Mouse (Mus musculus) megakaryocyte, adult 5-6 weeks (primary cell): ENCODE measurements at regions not wholly inside any gene's neighbourhood (a gene's known extent, or its start where the extent isn't known, plus 50 kb on each side); places are given as distances from the start of the nearest gene placed in this dataset.
A peak's percentile ranks its signal among the peaks of the same experiment; 100 is the strongest.

ENCODE experiments used
- ATAC-seq: 2 replicates; pipeline ENCODE4 v1.8.0; 2016; ENCODE audit warnings: mild to moderate bottlenecking, inconsistent platforms; ENCODE audit not compliant: poor library complexity, severe bottlenecking

DNA sequence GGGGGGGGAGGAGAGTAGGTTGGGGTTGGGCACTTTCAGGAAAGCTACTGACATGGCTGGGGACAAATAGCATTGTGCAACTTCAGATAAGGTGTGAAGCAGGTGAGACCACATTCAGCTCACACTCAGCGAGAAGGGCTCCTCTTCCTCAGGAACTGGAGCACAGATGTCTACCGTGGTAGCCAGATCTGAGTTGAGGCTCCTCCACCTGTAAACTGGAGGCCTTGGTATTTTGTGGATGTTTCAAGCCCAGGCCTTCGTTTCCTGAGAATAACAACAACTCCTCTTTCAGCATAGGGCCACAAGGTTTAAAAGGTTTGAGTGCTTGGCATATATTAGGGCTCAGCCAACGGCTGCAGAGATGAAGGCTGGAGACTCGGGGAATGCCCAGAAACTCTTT is 232.9 kb downstream of the Rplp1 start:
- no peak for ATAC-seq

DNA sequence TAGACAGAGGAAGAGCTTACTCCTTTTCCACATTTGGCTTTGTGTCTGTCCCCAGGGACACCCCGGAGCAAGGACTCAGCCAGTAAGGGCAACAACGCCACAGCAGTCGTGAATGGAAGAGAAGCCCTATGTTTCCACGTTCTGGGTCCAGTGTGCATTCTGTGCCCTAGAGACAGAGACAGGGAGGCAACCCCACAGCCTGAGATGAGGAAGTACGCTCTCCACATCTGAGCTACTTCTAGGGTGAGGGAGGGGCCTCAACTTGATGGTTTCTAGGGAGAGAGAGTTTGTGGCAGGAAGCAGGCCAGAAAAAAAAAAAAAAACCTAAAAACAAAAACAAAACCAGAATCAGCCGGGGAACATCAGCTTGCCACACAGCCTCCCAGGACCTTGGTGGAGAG is 233.4 kb downstream of the Rplp1 start:
- peak; percentile 85 for ATAC-seq

DNA sequence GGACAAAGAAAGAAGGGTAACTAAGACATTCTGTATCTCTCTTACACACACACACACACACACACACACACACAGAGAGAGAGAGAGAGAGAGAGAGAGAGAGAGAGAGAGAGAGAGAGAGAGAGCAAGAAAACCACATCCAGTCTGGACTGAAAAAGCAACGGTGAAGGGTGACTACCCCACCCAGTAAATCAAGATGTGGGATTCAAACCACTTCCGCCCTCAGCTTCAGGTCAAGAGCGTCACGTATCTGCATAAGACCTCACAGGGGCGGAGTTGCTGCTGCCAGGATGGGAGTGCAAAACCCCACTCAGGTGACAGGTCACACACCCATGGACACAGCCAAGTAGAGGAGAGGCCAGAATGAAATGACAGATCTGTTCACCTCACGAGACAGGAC is 234.7 kb downstream of the Rplp1 start:
- ATAC-seq = peak; percentile 68

DNA sequence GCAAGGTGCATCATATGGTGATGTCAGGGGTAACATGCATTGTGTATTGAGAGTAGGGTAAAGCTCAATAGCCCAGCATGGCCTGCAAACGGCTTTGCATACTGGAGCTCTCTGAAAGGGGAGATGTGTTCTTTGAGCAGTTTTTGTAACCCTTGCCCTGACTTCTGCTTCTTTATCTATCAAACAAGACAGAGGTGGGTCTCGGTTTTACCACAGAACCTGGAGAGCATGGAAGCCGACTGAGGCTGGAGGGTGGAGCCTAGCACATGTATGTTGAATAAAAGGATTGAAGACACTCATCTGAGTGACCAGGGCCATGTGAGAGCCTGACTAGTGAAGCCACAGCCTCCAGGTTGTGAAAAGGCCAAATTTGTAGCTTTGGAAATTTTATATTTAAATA is 236.7 kb downstream of the Rplp1 start:
- ATAC-seq = no peak

DNA sequence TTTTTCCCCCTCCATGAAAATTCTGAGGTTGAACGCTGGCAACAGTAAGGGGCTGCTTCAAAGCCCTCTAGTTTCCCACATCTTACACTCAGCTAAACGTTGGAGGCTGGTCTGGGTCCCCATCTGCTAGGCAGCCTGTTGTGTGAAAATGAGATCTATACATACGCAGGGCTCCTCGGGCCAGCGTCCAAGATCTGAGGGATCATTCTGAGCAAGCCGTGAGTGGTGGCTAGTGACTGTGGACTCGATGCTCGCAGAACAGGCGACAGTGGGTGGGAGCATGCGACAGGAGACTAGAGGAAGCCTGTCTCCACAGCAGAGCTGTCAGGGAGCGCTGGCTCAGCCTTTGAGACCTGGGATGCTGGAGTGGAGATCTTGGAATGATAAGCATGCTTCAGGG is 237.3 kb downstream of the Rplp1 start:
- ATAC-seq = no peak

DNA sequence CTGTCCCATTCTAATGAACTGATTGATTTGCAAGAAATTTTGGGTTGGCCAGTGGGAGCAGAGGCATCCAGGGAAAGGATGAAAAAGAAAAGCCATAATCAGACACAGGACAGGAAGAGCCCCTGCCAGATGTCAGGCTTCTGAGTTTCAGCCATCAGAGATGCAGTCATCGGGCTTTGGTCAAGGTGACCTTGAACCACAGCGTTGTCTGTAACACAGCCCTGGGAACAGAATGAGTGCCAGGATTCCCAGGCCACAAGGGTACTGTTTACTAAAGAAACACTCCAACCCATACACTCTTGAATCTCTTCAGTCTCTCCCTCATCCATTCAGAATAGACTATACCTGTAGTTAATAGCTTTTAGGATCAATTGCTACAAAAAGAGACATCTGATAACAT is 239.0 kb downstream of the Rplp1 start:
- no peak for ATAC-seq

DNA sequence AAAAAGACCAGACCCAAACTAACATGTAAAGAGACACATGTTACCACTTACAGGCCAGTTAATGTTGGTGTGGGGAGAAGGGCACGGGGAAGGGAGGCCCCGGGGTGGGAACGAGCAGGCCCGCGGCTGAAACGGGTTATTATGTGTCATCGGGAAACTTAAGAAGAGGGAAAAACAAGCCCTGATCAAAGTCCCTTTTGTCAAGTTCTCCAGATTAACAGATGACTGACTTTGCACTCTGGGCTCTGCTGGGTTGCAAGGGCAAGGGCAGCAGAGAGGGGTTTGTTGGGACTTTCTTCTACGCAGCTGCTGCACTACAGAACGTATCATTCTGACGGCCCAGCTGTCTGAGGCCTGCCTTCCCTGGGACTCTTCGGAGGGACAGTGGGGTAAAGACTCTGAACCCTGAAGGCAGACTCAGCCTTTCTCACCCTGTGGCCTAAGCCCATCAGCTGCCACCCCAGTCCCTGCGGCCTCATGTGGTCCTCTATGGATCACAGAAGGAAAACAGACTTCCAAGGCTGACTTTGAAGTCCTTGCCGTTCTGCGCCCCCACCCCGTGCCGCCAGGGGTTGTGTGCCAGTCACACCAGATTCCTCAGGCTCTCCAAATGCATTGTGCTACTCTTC is 240.7 kb downstream of the Rplp1 start:
- no peak for ATAC-seq

DNA sequence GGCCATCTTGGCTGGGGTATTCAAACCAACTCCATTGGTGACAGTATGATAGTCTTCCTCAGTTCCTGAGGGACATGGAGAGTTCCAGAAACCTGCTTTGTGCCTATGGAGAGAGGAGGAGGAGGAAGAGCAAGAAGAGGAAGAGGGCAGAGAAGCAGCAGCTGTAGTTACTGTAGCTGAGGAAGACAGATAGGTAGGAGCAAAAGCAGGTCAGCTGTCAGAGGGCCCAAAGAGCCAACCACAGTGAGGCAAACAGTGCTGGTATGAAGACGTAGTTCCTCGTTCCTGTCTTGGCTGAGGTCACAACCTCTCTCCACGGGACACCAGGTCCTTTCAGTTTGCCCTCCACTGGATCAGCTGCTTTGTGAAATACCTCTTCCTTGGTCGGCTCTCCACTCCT is 243.4 kb downstream of the Rplp1 start:
- ATAC-seq = peak; percentile 42

DNA sequence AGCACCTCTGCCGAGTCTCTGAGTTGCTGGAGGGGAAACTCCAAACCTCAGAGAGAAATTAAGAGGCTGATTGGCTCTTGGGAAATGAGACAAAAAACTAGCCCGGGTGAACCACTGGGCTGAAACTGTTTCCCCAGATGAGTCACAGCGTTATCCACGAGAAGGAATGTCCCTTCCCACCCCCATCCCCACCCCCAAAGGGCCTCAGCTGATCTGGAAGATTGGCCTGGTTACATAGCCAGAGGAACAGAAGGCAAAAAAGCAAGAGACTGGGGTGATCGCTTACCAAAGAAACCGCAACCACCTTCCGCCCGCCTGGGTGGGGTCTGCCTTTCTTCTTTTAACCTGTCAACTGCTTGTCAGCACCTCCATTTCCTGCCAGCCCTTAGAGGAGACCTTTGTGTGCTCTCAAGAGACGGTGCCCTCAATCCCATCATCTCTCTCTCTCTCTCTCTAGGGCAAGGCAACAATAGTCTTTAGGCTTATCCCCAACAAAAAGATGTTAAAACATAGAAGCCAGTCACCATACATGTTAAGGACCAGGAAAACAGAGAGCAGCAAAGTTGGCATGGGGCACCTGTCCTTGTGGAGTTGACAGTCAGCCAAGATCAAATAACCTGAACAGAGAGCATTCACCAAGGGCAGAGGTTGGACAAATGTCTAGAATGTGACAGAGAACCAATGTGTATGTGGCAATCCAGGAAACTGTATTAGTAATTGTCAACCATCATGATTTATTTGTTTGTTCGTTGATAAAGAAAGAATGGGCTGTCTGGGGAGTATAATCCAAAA is 244.4 kb downstream of the Rplp1 start:
- peak; percentile 44 for ATAC-seq

DNA sequence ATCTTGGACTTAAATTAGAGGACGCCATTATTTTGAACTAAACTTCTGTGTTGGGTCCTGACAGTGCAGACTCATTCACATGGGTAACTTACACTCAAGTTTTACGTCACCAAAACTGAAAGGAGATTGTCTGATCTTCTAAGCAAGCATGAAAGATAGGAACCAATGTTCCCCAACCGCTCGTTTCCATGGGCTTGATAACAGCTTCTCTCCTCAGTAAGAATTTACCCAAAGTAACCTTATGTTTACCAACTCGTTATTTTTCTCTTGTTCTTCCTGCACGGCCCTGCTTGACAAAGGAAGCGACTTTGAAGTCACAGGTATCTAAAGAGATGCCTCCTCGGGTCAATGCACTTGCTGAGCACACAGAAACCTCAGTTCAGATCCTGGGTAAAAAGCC is 245.6 kb downstream of the Rplp1 start:
- no peak for ATAC-seq

DNA sequence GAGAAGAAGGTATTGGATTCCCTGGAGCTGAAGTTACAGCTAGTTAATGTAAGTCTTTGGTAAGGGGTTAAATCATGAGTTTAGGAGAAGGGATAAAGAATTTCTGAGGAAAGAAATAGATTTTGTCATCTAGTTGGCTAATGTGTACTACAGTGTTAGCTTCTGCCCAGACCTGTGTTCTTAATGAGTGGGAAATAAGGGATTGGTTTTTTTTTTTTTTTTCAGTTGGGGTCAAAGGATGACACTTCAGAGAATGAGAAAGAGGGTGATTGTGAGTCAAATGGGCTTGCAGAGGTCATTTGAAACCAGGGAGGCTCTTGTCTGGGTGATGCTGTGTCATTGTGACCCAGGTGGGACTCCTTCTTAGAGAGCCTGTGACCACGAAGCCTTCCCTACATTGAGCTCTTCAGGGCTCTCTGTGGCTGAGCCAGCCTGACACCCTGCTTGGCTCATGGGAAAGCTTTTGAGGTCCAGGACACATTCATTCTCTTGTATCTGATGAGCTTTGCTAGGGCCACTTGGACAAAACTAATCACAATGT is 246.1 kb downstream of the Rplp1 start:
- no peak for ATAC-seq

DNA sequence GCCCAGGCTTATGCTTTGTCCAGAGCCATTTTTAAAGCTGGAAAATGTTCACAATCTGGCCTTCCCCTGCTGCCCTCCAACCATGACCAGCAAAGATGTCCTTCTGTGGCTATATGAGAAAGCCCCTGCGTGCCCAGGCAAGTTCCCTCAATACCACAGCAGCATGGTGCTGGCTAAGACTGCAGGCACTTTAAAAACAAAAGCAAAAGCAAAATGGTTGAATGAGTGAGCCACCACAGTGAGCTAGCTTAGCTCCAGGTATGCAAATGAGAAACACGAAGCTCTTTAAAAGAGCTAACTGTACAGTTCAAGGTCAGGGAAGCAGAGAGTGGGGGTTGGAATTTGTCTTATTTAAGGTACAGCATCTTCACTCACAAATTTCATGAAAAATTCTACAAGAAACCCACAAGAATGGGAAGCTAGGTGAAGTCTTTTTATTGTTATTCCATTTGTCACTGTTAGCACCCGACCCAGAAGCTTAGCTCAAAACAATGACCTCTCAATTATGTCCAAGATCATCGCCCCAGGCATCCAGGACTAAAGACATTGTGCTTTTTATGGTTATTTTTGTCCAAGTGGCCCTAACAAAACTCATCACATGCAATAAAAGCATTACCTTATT is 246.8 kb downstream of the Rplp1 start:
- no peak for ATAC-seq

DNA sequence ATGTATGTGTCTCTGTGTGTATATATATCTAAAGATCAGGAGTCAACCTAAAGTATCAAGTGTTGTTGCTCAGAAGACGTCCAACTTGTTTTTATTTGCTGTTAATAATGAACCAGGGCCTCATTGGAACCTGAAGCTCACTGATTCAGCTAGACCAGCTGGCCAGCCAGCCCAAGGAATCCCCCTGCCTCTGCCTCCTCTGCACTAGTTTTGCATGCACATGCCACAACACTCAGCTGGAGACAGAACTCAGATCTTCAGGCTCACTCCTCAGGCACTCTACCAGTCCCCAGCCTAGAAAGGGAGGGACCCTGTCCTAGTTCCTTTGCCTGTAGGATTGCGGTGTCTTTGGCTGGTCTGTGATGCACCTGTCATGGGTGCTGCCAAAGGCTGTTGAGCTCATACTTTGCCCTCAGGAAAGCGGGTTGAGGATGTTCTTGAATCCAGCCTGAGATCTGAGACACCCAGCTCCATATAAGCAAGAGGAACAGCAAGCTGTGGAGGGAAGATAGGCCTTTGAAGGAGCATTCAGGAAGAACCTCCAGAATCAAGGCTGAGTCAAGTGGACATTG is 247.5 kb downstream of the Rplp1 start:
- no peak for ATAC-seq

DNA sequence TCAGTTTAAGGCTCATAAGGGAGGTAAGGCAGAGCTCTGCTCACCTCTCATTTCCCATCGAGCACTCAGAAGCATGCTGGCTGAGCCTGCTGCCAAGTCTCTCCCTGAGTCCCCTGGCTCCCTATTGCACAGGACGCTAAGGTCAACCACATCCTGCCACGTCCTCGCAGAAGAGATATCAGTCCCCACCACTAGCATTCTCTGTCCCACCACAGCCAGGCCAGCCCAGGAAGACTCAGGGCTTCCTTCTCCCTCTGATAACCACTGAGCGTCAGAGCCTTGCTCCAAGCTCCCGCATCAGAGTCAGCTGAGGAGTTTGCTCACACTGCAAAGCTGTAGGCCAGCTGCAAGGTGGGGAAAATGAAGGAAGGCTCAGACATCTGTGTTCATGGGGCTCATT is 248.2 kb downstream of the Rplp1 start:
- peak; percentile 78 for ATAC-seq

DNA sequence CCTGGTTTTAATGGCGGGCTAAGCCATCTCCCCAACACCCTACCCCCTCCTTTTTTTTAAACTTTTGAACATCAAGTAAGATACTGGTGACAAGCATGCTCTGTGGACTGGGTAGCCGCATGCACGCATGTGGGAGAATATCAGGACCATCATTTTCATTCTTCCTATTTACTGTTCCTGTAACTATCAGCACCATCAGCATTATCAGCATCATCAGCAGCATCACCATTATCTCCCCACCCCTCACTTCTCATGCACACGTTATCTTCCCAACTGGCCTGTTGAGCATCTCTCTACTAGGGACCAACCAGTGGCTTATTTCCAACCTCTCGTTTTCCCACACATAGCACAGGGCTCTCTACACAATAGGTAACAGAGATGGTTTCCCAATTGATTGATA is 249.1 kb downstream of the Rplp1 start:
- ATAC-seq = no peak

DNA sequence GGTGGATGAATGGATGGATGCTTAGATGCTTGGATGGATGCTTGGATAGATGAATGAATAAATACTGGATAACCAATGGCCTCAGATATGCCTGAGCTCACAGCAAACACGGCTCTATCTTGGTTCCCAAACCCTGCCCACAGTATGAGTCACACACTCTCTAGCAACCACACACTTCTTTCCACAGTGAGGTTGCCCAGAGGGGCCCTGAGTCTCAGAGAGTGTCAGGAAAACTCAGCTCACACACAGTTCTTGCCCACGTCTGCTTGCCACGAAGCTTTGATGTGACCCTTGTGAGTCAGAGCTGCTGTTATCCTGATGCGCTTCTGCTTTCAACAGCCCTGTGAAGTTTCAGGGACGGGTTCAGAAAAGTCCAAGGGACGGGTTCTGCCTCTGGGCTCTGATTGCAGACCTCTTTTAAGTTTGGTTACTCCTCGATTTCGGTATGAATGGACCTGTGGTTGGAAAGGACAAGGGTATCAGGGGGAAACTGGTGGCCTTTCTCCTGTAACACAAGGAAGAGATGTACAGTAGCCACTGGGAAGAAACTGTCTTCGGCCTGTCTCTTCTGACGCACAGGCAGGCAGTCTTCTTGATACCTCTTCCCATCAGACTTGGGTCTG is 250.2 kb downstream of the Rplp1 start:
- peak; percentile 33; the same call in 1 of the 2 replicates for ATAC-seq

DNA sequence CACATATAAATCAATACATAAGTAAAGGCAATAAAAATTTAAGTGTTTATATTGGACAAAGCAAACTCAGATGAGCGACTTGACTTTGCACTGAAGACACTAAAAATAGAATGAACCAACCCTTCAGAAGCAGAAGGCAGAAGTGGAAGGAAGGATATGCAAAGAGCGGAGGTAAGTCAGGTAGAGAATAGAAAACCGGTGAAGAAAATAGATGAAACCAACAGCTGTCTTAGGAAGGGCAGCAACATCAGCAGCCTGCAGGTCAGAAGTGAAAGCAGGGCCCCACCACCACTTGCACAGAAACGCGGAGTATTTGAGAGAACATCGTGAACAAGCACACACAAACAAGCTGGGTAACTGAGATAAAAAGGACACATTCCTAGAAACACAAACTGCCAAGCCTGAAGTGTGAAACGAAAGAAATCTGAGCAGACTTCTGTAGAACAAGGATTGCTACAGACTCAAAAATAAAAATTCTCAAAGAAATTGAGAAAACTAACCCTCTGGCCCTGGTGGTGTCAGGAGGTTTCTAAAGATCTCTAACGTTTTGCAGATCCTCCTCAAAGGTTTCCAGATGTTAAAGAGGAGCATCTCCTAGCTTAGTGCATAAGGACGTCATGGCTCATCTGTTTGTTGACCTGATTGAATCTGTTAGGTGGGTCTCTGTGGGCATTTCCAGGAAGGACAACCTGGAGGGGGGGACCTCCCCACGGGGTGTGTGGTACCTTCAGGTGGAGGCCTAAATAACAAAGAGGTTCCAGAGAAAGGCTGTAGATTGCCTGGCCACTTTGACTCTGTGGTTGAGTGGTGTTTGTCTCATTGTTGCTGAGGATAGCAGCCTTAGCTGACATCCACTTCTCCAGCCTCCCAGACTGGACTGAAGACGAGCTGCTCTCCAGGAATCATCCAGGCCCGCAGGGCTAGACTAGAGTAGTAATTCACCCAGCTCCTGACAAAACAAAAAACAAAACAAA is 252.0 kb downstream of the Rplp1 start:
- ATAC-seq = no peak

DNA sequence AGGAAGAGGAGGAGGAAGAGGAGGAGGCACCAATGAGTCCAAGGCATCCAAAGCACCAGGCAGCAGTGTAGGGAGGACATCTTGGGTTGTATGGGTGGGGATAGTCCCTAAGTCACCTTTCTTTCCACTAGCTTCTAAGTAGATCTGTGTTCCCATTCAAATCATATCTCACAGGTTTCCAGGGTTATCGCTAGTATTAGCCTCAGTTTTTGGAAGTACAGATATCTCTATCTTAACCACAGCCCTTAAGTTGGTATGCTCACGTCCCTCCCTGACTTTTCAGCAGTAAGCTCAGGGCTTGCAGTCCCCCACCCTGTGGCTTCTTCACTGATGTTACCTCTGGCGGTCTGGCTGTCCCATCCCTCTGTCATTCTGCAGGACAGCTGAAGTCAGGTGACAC is 254.2 kb downstream of the Rplp1 start:
- no peak for ATAC-seq

DNA sequence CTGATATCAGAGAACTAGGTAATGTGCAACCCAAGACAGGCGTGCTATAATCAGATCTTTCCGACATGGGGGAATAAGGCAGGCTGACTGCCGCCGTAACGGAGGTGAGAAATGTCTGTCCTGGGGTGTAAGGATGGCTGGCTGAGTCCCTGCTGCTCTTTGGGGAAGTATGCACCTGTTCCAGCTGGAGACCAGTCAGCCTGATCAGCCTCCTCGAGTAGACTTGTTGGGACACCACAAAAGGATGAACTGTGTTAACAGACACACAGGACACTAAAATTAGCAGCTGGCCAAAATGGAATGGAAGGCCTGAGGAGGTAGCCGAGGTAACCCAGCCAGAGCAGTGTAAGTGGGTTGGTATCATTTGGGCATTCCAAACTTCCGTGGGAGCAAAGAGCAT is 256.3 kb downstream of the Rplp1 start:
- ATAC-seq = no peak

DNA sequence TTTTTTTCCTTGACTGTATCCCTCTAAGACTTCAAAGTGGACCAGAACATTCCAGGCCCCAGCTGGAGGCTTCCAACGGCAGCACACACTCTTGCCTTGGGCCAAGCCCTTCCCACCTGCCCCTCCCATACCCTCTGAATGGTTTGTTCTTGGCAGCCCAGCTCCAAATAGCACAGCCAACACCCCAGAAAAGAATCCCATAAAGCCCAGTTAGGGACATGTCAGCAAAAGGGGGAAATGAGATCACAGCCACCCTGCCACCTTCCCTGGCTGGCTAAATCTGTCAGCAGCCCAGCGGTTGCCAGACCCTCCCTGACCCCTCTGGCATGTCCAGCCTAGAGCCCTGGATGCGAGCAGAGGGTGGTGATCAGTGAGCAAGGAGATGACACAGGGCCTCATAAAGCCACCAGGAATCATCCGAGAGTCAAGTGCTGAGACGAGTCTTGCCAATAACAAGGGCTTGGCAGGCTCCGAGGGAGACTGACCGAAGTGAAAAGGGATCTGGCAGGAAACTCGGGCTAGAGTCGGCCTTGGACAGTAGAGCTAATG is 258.8 kb downstream of the Rplp1 start:
- ATAC-seq = no peak
